Mouse (Mus musculus): ENCODE measurements around the gene Smim20.

Gene Smim20

GRCm38 (mm10) chr5:53266181-53266580 is 702 bp upstream of the Smim20 start:
- DNase-seq = no peak

GRCm38 (mm10) chr5:53268095-53268692 is 1.3 kb downstream of the Smim20 start:
- peak; percentile 93 for DNase-seq

GRCm38 (mm10) chr5:53269799-53270198 is 2.9 kb downstream of the Smim20 start:
- no peak for DNase-seq

GRCm38 (mm10) chr5:53270947-53271711 is 4.2 kb downstream of the Smim20 start:
- DNase-seq = no peak

GRCm38 (mm10) chr5:53272626-53273025 is 5.7 kb downstream of the Smim20 start:
- DNase-seq = no peak

GRCm38 (mm10) chr5:53273699-53274430 is 7.0 kb downstream of the Smim20 start:
- peak; percentile 92 for DNase-seq

GRCm38 (mm10) chr5:53274811-53275355 is 8.0 kb downstream of the Smim20 start:
- DNase-seq = no peak

- DNase-seq = no peak
These were observed 8.5 kb downstream of the Smim20 start for GRCm38 (mm10) chr5:53275376-53275775.

- DNase-seq = no peak
These were observed 9.7 kb downstream of the Smim20 start for GRCm38 (mm10) chr5:53276470-53277022.

GRCm38 (mm10) chr5:53277716-53278263 is 10.9 kb downstream of the Smim20 start:
- no peak for DNase-seq

GRCm38 (mm10) chr5:53279216-53279813 is 12.4 kb downstream of the Smim20 start:
- DNase-seq = no peak

- DNase-seq = no peak
These were observed 15.6 kb downstream of the Smim20 start for GRCm38 (mm10) chr5:53282487-53282886.

- no peak for DNase-seq
These were observed 19.5 kb downstream of the Smim20 start for GRCm38 (mm10) chr5:53286406-53286805.

- peak; percentile 86 for DNase-seq
These were observed 22.6 kb downstream of the Smim20 start for GRCm38 (mm10) chr5:53289438-53289837.

- peak; percentile 29 for DNase-seq
These were observed 27.7 kb downstream of the Smim20 start for GRCm38 (mm10) chr5:53294627-53295026.

GRCm38 (mm10) chr5:53296961-53297360 is 30.1 kb downstream of the Smim20 start:
- peak; percentile 25 for DNase-seq

- peak; percentile 90 for DNase-seq
These were observed 34.6 kb downstream of the Smim20 start for GRCm38 (mm10) chr5:53301496-53301895.

GRCm38 (mm10) chr5:53302895-53303670 is 36.2 kb downstream of the Smim20 start:
- DNase-seq = peak; percentile 90

- DNase-seq = peak; percentile 85
These were observed 37.1 kb downstream of the Smim20 start for GRCm38 (mm10) chr5:53303941-53304340.

GRCm38 (mm10) chr5:53304936-53305335 is 38.1 kb downstream of the Smim20 start:
- peak; percentile 71 for DNase-seq

- DNase-seq = no peak
These were observed 40.0 kb downstream of the Smim20 start for GRCm38 (mm10) chr5:53306864-53307263.

- peak; percentile 36 for DNase-seq
These were observed 40.6 kb downstream of the Smim20 start for GRCm38 (mm10) chr5:53307437-53307836.
